Mouse (Mus musculus) ZHBTc4 (cell line): ENCODE data around the gene Il17rd.

Experiments
- DNase-seq: peaks from one replicate; pipeline ENCODE4 v3.0.0-alpha.2; 2011; ENCODE audit warnings: low read depth, low spot score

Gene Il17rd

GRCm38 (mm10) chr14:27141486-27141885 is 102.7 kb downstream of the Il17rd start:
- peak; percentile 85 for DNase-seq

- no peak for DNase-seq
Measured at GRCm38 (mm10) chr14:27142680-27143079, 103.9 kb downstream of the Il17rd start.

GRCm38 (mm10) chr14:27145171-27146045 is 106.7 kb downstream of the Il17rd start:
- DNase-seq, result peak; percentile 50

- no peak for DNase-seq
Measured at GRCm38 (mm10) chr14:27147726-27148125, 109.0 kb downstream of the Il17rd start.

- DNase-seq, result peak; percentile 66
Measured at GRCm38 (mm10) chr14:27149401-27149800, 110.7 kb downstream of the Il17rd start.

- DNase-seq, result peak; percentile 76
Measured at GRCm38 (mm10) chr14:27150011-27150640, 111.4 kb downstream of the Il17rd start.

GRCm38 (mm10) chr14:27151432-27151831 is 112.7 kb downstream of the Il17rd start:
- peak; percentile 26 for DNase-seq

- no peak for DNase-seq
Measured at GRCm38 (mm10) chr14:27155088-27155487, 116.3 kb downstream of the Il17rd start.

- DNase-seq, result no peak
Measured at GRCm38 (mm10) chr14:27156032-27156431, 117.3 kb downstream of the Il17rd start.
